Mouse (Mus musculus): Measurements from ENCODE around the gene Gcm2.

The Gcm2 gene

DNA sequence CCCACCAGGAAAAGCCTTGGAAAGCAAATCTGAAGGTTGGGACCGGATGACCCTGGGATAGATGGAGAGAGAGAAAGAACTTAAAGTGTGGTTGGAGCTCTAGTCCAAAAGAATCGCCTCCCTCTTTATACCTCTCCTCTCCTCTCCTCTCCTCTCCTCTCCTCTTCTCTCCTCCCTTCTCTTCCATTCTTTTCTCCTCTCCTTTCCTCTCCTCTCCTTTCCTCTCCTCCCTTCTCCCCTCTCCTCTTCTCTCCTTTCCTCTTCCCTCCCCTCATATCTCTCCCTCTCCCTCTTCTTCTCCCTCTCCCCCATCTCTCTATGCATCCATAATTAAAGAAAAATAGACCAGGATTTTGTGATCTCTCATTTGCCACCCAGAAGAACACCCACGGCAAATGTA is at the start of gene Gcm2:
Gcm2 (minus strand) TSS at position 101 of the 400 bp plus-strand sequence.
- no peak for DNase-seq (ENCODE audit: low spot score in 2 of 2)

- no peak for DNase-seq (ENCODE audit: low spot score in 2 of 2)
These were observed 47.6 kb upstream of the Gcm2 start for GRCm38 (mm10) chr13:41158426-41158825.

- DNase-seq (ENCODE audit: low spot score in 2 of 2): no peak
These were observed 42.3 kb upstream of the Gcm2 start for GRCm38 (mm10) chr13:41153146-41153545.

- peak in 1 of 2 experiments; percentile 68 for DNase-seq (ENCODE audit: low spot score in 2 of 2)
These were observed 35.4 kb upstream of the Gcm2 start for GRCm38 (mm10) chr13:41146271-41146670.

DNA sequence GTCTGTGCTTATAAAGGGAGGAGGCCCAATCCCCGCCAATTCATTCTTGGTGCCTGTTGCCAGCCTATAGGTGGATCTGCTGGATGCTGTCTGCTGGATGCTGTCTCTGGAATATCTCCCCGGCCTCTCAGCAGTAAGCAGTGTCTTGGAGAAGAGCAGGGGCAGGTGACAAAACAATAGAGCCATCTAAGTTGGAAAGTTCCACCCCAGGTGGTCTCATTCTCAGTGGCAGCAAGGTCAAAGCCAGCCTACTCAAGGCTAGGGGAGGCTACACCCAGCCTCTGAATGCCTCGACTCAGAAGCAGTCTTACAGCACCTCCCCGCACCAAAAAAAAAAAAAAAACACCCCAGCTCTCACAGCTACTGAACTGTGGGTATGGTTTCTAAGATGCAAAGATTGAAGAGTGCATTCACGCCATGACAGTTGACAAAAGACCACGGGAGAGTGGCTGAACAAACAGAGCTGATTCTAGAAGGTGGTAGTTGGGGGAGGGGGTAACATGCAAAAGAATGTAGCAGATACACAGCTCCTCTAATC is 34.7 kb upstream of the Gcm2 start:
- no peak for DNase-seq (ENCODE audit: low spot score in 2 of 2)

DNA sequence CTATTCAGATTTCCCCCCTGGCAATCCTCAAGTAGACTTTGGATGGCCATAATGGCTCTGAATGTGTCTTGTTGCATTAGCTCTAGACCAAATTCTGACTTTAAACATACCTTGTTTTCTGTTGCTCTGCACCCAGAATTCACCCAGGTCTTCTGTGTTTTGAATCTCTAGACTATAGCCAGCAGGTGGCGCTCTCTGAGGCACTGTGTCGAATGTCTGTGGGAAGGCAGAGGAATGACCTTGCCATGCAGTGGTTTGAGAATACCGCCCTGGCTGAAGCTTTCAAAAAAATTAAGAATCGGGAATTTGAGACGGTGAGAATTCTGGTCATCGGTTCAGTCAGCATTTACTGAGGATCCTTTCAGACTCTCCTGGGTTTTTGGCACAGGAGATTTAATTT is 24.1 kb upstream of the Gcm2 start:
- DNase-seq (ENCODE audit: low spot score in 2 of 2): peak in 1 of 2 experiments; percentile 66

DNA sequence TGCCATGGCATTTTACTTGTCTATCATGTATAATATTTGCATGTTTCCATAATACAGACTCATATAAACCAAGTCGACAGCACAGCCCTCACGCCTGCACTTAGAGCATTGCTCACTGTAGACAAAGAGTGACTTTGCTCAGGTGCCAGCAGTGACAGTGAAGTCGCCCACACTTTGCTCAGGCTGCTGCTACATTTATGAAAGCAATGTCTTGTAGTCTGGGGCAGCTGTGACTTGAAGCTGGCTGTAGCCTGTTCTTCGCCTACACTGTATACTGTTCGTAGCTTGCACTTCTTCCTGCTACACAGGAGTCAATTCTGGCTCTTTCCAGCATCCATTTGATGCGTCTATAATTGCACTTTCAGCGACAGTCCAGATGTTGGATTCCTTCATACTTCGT is 18.2 kb upstream of the Gcm2 start:
- no peak for DNase-seq (ENCODE audit: low spot score in 2 of 2)

GRCm38 (mm10) chr13:41128326-41128725 is 17.5 kb upstream of the Gcm2 start:
- no peak for DNase-seq (ENCODE audit: low spot score in 2 of 2)

DNA sequence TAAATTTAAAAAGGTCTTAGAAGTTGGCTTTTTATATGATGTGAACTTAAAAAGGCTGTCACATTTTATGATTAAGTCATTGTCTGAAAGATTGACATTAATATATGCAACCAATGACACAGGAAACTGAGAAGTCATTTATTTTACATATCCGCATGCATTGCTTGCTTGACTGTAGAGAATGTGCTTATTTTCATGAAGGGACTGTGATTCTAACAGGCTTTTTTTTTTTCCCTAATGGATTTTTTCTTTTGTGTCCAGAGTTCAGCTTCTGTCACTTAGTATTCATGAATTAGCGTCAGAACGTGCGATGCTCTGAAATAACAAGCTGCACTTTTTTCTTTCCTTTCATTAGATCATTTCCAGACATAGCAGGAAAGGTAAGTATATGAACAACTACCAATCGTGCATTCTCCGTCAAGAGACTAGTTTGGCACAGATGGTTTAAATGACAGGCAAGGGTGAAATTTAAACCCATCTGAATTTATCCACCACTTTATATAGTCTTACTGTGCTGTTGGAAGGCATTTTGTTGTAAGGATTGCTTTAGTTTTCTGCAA is 12.9 kb upstream of the Gcm2 start:
- DNase-seq (ENCODE audit: low spot score in 2 of 2): no peak

- DNase-seq (ENCODE audit: low spot score in 2 of 2): no peak
These were observed 8.5 kb upstream of the Gcm2 start for GRCm38 (mm10) chr13:41119152-41119945.

GRCm38 (mm10) chr13:41113940-41114339 is 3.1 kb upstream of the Gcm2 start, which contains the start of gene Sycp2l:
TSS of gene Sycp2l (plus strand) at chr13:41114307.
- DNase-seq (ENCODE audit: low spot score in 2 of 2): no peak

- DNase-seq (ENCODE audit: low spot score in 2 of 2): no peak
These were observed 5.3 kb downstream of the Gcm2 start for GRCm38 (mm10) chr13:41105541-41105940.

DNA sequence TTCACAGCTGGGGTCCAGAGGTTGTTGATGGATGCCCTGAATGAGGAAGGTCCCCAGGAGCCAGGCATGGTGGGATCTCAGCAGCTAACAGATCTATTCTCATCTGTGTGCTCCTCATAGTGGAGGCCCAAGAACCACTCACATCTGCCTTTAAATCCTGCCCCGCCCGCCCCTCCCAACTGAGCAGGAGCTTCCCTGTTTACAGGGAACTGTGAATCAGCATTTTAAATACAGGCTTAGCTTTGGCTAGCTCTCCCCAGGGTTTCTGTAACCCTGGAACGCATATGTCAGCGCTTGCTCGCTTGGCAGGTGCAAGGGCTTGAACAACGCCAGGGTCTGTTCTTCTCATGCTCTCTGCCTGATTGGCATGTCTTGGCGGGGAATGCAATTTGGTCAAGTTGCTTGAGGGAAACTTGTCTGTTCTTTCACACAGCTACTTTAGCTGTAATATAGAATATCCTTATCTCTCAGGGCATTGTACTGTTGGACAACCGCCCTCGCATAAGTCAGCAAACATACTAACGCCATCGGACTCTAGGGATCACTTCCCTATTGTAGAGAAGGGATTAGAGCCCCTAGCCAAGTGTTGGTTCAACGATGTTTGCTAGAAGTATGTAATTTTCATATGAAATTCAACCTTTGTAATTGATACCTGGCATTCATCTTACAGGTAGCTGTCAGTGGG is 6.9 kb downstream of the Gcm2 start:
- no peak for DNase-seq (ENCODE audit: low spot score in 2 of 2)

- DNase-seq (ENCODE audit: low spot score in 2 of 2): no peak
These were observed 10.8 kb downstream of the Gcm2 start for GRCm38 (mm10) chr13:41100031-41100430.

GRCm38 (mm10) chr13:41098325-41098724 is 12.5 kb downstream of the Gcm2 start:
- DNase-seq (ENCODE audit: low spot score in 2 of 2): no peak

DNA sequence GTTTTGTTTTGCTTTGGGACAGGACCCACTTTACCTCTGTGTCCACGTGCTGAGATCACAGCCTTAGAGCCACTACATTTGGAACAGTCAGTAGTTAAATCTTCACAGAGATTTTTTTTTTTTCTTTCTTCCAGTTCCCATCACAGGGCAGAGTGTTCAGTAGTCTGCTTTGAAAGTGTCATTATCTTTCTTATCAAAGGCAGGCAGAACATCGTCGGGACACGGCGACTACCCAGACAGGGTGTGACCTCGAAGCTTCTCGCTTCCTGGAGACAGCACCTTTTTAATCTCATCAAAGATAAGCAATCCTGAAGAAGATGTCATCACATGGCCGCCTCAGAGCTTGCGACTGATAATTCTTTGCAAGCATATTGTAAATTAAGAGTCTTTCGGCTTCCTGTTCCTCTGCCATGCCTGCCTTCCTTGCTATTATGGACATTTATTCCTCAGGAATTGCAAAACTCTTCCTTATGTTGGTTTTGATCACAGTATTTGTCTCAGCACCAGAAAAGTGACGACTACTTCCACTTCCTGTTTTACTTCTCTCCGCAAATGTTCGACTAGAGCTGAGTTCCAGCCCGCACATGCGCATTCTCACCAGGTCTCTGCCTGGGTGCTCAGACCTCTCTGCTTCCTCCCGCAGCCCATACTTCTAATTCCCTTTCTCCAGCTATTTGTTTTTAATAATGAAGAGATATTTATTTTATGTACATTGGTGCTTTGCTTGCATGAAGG is 13.3 kb downstream of the Gcm2 start:
- DNase-seq (ENCODE audit: low spot score in 2 of 2): no peak

GRCm38 (mm10) chr13:41094160-41094559 is 16.7 kb downstream of the Gcm2 start:
- no peak for DNase-seq (ENCODE audit: low spot score in 2 of 2)

- no peak for DNase-seq (ENCODE audit: low spot score in 2 of 2)
These were observed 19.6 kb downstream of the Gcm2 start for GRCm38 (mm10) chr13:41091271-41091670.

DNA sequence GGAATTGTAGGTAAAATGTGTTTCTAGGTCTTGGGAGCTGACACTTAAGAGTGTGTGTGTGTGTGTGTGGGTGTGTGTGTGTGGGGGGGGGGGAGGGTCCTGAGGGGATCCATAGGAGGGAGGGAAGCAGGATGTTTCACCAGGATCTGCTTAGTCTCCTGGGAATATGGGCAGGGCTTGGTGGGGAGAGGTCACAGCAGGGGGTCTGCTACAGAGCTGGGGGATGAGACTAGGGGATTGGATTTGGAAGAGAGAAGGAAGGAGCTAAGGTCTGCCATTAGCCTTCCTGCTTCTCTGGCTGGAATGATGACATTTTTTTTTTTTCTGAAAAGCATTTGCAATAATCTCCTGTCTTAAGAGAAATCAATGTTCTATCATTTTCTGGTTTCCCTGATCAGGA is 22.1 kb downstream of the Gcm2 start:
- no peak for DNase-seq (ENCODE audit: low spot score in 2 of 2)

- DNase-seq (ENCODE audit: low spot score in 2 of 2): no peak
These were observed 25.7 kb downstream of the Gcm2 start for GRCm38 (mm10) chr13:41085140-41085539.

DNA sequence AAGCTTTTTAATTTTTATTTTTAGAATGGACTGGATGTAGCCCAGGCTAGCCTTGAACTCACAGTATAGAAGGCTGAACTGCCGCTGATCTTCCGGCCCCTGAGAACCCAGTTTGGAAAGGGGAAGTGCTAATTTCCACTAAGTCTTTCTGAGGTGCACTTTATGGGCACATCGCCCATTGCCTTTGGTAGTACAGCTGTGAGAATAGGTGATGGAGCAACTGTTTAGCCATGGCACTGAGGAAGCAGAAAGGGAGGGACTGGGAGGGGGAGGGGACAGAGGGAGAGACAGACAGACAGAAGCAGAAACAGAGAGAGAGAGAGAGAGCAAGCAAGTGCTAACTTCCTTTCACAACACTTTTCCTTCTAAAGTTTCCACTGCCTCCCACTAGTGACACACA is 26.3 kb downstream of the Gcm2 start:
- DNase-seq (ENCODE audit: low spot score in 2 of 2): no peak

DNA sequence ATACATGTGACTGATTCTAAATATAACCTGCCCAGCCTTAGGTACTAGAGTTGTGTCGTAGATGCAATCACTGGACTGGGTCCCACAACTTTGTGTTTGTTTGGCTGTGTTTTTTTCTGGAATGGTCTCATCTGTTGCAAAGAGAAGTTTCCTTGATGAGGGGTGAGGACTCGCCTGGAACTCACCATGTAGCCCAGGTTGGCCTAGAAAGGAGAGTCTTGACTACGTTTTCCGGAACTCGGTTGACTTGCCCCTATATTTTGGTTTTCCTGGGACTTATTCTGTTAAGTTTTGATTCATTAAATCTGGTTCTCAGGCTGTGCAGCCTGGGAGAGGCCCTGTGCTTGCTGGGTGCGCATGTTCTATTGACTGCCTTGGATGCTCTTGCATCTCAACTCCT is 30.1 kb downstream of the Gcm2 start:
- DNase-seq (ENCODE audit: low spot score in 2 of 2): no peak
